Mouse (Mus musculus) neutrophil, adult 5-6 weeks (primary cell): ENCODE measurements around the gene Tmem240. TPM values are rescaled to one million over a fixed set of nuclear protein-coding genes. Genes with fewer than 3 reads are reported as not detected.

Source experiments
- ATAC-seq: fragments of 151-379, 151-347 bp; 2 replicates; pipeline ENCODE4 v1.8.0; 2017; ENCODE audit warnings: mild to moderate bottlenecking, moderate TSS enrichment; ENCODE audit not compliant: insufficient number of reproducible peaks, poor library complexity, low FRiP score, severe bottlenecking; ENCODE audit errors: extremely low read depth
- total RNA-seq: library from RNA; stranded (forward); fragments of 200-1000 nt; gene quantifications from 2 replicates; pipeline ENCODE4 v1.2.3, GENCODE M21; 2017

Tmem240 gene
- total RNA-seq, 1 experiment from 2014 or later = 0.12 TPM

- no peak for ATAC-seq
Observed at GRCm38 (mm10) chr4:155761356-155762099, 26.9 kb downstream of the Tmem240 start.

- no peak for ATAC-seq
Observed at GRCm38 (mm10) chr4:155762357-155762756, 27.8 kb downstream of the Tmem240 start.

- ATAC-seq = no peak
Observed at GRCm38 (mm10) chr4:155769496-155769879, 34.9 kb downstream of the Tmem240 start.

DNA sequence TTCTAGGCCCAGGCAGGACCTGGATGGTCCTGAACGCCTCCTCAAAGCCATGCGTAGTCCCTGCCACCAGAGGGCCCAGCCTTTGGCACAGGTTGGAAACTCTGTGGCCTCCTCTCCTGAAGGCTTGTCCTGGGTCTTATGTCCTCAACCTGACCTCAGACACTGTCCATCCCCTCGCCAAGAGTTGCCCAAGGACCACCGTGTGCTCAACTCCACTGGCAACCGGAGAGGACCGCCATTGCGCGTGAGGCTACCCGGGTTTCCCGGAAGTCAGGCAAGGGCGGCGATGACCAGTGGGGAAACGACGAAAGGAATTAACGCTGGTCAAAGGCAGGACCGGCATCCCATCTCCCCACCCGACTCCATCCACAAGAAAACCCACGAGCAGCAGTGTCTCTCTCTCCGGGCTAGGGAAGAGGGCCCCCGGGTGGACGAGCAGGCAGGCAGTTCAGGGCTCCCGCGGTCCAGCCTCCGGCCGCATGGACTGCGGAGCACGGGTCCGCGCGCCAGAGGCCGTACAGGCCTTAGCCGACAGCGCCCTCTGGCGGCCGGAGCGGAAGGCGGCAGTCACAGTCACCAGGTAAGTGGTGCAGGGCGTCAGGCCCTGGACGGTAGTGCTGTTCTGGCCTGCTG, 35.4 kb downstream of the Tmem240 start:
- ATAC-seq = peak; percentile 71

DNA sequence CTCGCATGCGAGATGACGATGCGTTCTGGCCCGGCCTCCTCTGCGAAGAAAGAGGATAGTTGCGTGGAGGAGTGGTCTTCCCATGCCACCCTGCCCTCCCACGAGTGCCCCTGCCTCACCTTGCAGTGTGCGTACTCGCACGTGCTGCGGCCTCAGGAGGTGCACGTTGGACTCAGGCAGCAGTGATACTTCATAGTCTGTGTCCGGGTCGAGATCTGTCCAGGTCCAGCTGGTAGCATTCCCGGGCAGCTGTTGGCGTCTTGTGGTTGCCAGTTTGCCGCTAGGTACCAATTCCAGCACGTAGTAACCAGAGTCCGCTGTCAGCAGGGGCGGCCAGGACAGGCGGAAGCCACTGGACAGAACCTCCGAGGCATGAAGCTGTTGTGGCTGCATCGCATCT, 36.0 kb downstream of the Tmem240 start:
- no peak for ATAC-seq

DNA sequence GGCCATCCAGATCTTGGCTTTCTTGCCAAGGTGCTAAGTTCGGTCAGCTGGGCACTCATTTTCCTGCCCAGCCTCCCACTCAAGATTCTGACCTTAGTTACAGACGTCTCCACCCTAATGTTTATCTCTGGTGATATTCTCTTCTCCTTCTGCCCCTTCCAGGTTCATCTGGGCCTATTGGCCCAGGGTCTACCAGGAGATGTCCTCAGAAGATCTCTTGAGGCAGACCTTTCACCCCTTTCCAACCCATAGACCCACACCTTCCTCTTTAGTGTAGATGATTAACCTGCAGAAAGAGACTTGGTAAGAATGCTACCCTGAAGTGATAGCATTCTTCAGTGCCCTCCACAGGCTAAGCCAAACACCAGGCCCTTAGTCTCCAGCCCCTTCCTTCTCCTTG, 37.1 kb downstream of the Tmem240 start:
- no peak for ATAC-seq

- ATAC-seq = no peak
Observed at GRCm38 (mm10) chr4:155772786-155773185, 38.2 kb downstream of the Tmem240 start.

GRCm38 (mm10) chr4:155773335-155774078, 38.9 kb downstream of the Tmem240 start:
- ATAC-seq = no peak

GRCm38 (mm10) chr4:155774280-155774754, 39.7 kb downstream of the Tmem240 start, which contains the start of gene Vwa1:
Gene Vwa1, minus strand, starts transcription at chr4:155774698.
- peak; percentile 59; the same call in 1 of the 2 replicates for ATAC-seq

- ATAC-seq = peak; percentile 33; the same call in 1 of the 2 replicates
Observed at GRCm38 (mm10) chr4:155774971-155775740, 40.6 kb downstream of the Tmem240 start.

DNA sequence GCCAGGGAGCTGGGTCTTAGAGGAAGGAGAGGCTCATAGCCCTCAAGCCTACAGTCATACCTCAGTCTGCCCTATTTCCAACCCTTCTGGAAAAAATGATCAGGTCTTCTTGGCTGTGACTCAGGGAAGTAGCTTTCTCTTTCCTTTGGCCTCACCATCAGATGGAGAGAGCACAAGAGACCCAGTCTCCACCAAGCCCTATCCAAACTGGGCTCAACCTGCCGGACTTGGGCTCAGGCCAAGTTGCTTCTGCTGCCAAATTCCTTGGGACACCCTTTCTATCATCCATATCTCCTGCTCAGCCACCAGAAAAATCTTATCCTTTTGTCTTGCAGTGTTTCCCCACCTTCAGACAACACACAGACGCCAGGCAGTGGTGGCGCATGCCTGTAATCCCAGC, 41.3 kb downstream of the Tmem240 start:
- ATAC-seq = no peak

GRCm38 (mm10) chr4:155776704-155777335, 42.2 kb downstream of the Tmem240 start:
- no peak for ATAC-seq

GRCm38 (mm10) chr4:155777816-155778215, 43.2 kb downstream of the Tmem240 start:
- no peak for ATAC-seq

DNA sequence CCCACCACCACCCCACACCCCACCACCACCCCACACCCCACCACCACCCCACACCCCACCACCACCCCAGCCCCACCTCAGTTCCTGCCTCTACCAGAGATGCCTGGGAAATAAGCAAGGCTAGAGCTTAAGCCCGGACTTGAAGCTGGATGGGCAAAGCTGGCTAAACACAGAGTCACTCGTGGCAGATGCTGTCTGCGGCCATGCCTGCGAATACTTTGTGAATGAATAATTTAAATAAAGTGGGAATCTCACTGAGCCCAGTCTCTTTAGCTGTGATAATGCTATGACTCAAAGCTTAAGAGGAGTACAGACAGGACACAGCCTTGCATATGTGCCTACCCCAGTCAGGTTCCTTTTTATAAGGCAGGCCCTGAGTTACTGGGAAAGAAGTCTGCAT, 44.9 kb downstream of the Tmem240 start:
- ATAC-seq = no peak

- ATAC-seq = no peak
Observed at GRCm38 (mm10) chr4:155780895-155781294, 46.3 kb downstream of the Tmem240 start.

GRCm38 (mm10) chr4:155783486-155784080, 49.0 kb downstream of the Tmem240 start:
- no peak for ATAC-seq

DNA sequence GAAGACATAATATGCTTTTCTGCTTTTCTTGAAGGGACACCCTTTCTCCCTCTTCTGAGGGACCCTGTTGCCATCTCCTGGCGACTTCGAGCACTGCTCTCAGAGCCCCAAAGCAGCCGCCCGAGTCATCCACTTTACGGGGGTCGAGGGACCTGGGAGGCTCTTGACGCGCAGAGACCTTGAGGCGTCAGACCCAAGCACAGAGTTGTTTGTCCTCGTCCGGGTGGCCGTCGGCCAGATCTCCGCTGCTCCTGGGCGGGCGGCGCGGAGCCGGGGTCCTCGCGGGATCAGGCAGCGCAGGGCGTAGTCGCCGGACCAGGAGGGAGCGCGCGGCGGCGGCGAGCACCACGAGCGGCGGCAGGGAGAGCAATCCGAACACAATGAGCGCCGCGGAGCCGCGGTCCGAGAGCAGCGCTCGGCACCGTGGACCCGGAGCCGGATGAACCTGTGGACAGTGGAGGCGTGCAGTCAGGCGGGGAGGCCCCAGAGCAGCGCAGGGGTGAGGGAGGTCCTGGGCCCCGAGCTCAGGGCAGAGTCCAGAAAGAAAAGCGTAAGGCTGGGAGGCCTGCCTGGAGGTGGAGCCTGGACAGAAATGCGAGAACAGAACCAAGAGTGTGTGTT, 49.6 kb downstream of the Tmem240 start:
- ATAC-seq = peak; percentile 81

GRCm38 (mm10) chr4:155785246-155785645, 50.6 kb downstream of the Tmem240 start:
- ATAC-seq = no peak
